Mouse (Mus musculus) cerebellum, adult 2 months (tissue): ENCODE results near the gene Pold1.

Experiments
- CTCF ChIP-seq: fragments of 200-500 bp; IDR thresholded peaks from 2 replicates; pipeline ENCODE4 v1.5.1; 2011; ENCODE audit warnings: low read depth, mild to moderate bottlenecking, control low read depth, low read length, moderate library complexity, borderline replicate concordance; ENCODE audit not compliant: insufficient read depth
- POLR2A ChIP-seq: fragments of 200-500 bp; IDR thresholded peaks from 2 replicates; pipeline ENCODE4 v1.6.1; 2011; ENCODE audit warnings: low read length, control low read depth, borderline replicate concordance; ENCODE audit not compliant: insufficient read depth

GRCm38 (mm10) chr7:44500046-44500445 lies 48.6 kb downstream of the Pold1 start:
- TF ChIP-seq CTCF: no peak
- no peak for TF ChIP-seq POLR2A
